Mouse (Mus musculus) liver, embryonic 14.5 days (tissue): ENCODE results near the gene Prickle1. TPM values are rescaled to one million over a fixed set of nuclear protein-coding genes. Genes with fewer than 3 reads are reported as not detected.

Experiments used
- ATAC-seq: fragments of 200-750 bp; cut with Nextera tagmentation; 2 replicates; pipeline ENCODE4 v1.8.0; 2017; ENCODE audit warnings: moderate number of reproducible peaks, mild to moderate bottlenecking, moderate library complexity; ENCODE audit not compliant: insufficient read depth
- DNase-seq, 3 experiments: peaks; one replicate each; pipeline ENCODE4 v3.0.0-alpha.2; 2012 to 2013; ENCODE audit warnings: low read depth in 3 of 3, low spot score in 3 of 3
- H3K27ac ChIP-seq: fragments of 300-500 bp; sonication (generic); 2 replicates; pipeline ENCODE4 v1.5.1; 2014; ENCODE audit warnings: moderate library complexity, mild to moderate bottlenecking, control low read depth, inconsistent platforms
- H3K27me3 ChIP-seq: fragments of 300-500 bp; sonication (generic); 2 replicates; pipeline ENCODE4 v1.6.1; 2014; ENCODE audit warnings: mild to moderate bottlenecking, low read length, moderate library complexity; ENCODE audit not compliant: control insufficient read depth, insufficient read depth
- H3K36me3 ChIP-seq: fragments of 300-500 bp; sonication (generic); replicated peaks from 2 replicates; pipeline ENCODE4 v1.6.1; 2014; ENCODE audit warnings: low read depth; ENCODE audit not compliant: control insufficient read depth, insufficient read depth
- H3K4me1 ChIP-seq, 2 experiments: fragments of 200-500 bp in 1 of 2; fragments of 300-500 bp in 1 of 2; sonication (generic) in 1 of 2; replicated peaks; 2 replicates each; pipeline ENCODE4 v1.6.1; 2012 to 2014; ENCODE audit warnings: antibody characterized with exemption in 1 of 2, inconsistent platforms in 1 of 2, low read length in 1 of 2; ENCODE audit not compliant: control insufficient read depth in 2 of 2, insufficient read depth in 2 of 2
- H3K4me2 ChIP-seq: fragments of 300-500 bp; sonication (generic); 2 replicates; pipeline ENCODE4 v1.6.1; 2014; ENCODE audit warnings: low read depth, mild to moderate bottlenecking, control low read depth, moderate library complexity
- H3K4me3 ChIP-seq, 2 experiments: fragments of 200-500 bp in 1 of 2; fragments of 300-500 bp in 1 of 2; sonication (generic) in 1 of 2; 2 replicates each; pipeline ENCODE4 v1.5.1; 2012 to 2014; ENCODE audit warnings: low read depth in 2 of 2, low read length in 2 of 2, mild to moderate bottlenecking in 2 of 2, control low read depth in 1 of 2, inconsistent platforms in 1 of 2, moderate library complexity in 1 of 2; ENCODE audit not compliant: insufficient read depth in 1 of 2
- H3K9ac ChIP-seq: fragments of 300-500 bp; sonication (generic); replicated peaks from 2 replicates; pipeline ENCODE4 v1.6.1; 2014; ENCODE audit warnings: mild to moderate bottlenecking, control low read depth, moderate library complexity
- H3K9me3 ChIP-seq: fragments of 300-500 bp; sonication (generic); 2 replicates; pipeline ENCODE4 v1.6.1; 2016; ENCODE audit warnings: low read length, mixed read lengths; ENCODE audit not compliant: control insufficient read depth
- CTCF ChIP-seq: IDR thresholded peaks from 2 replicates; pipeline ENCODE4 v1.5.1; 2016; ENCODE audit warnings: antibody characterized with exemption, low read depth, control low read depth
- EP300 ChIP-seq: IDR thresholded peaks from 2 replicates; pipeline ENCODE4 v1.6.1; 2016; ENCODE audit warnings: antibody characterized with exemption, low read depth
- WGBS: fragments of 180-500 bp; shearing (Covaris S2); extraction: QIAGEN DNeasy Blood & Tissue Kit; methylation state at CpG from one replicate; pipeline ENCODE4 v1.1.7; 2014; ENCODE audit not compliant: insufficient replicate concordance; 5-methylcytosine and 5-hydroxymethylcytosine counted together
- polyA plus RNA-seq, 2 experiments: library from polyadenylated mRNA; depleted of rRNA in 1 of 2; stranded (reverse) in 1 of 2; unstranded in 1 of 2; fragments of >200 nt; fragmentation: Nextera tagmentation in 1 of 2; extraction: Ambion mirVana in 1 of 2; gene quantifications; 2 replicates each; pipeline versions ENCODE4 v1.2.1 to v1.2.3; 2012 to 2014

The Prickle1 gene
- polyA plus RNA-seq, 2 experiments = 1.5 to 3.2 TPM

GRCm38 (mm10) chr15:93568911-93569310 lies 26.8 kb downstream of the Prickle1 start:
- no peaks in the 10 kb centered on the region for H3K4me1 ChIP-seq
- H3K4me3 ChIP-seq = no peak overlapping the region
- no peak overlapping the region for H3K9ac ChIP-seq
- H3K36me3 ChIP-seq = no peaks in the 10 kb centered on the region
- no peaks in the 10 kb centered on the region for H3K27me3 ChIP-seq
- ATAC-seq (no peak), DNase-seq (no peak)
- no peak overlapping the region for H3K4me2 ChIP-seq
- no peak for TF ChIP-seq EP300
- TF ChIP-seq CTCF = no peak
- WGBS = 56% methylated on average over 3 of the region's 3 CpGs
- no peaks in the 10 kb centered on the region for H3K9me3 ChIP-seq
- no peak overlapping the region for H3K27ac ChIP-seq

GRCm38 (mm10) chr15:93567546-93568307 lies 28.0 kb downstream of the Prickle1 start:
- H3K27ac ChIP-seq = no peak overlapping the region
- H3K4me2 ChIP-seq = no peak overlapping the region
- H3K27me3 ChIP-seq = no peaks in the 10 kb centered on the region
- ATAC-seq (no peak), DNase-seq (no peak)
- H3K9ac ChIP-seq = no peak overlapping the region
- no peak for TF ChIP-seq EP300
- TF ChIP-seq CTCF = no peak
- no peaks in the 10 kb centered on the region for H3K36me3 ChIP-seq
- H3K4me1 ChIP-seq = no peaks in the 10 kb centered on the region
- no peaks in the 10 kb centered on the region for H3K9me3 ChIP-seq
- H3K4me3 ChIP-seq = no peak overlapping the region
- 76% methylated on average over 14 of the region's 14 CpGs for WGBS

DNA sequence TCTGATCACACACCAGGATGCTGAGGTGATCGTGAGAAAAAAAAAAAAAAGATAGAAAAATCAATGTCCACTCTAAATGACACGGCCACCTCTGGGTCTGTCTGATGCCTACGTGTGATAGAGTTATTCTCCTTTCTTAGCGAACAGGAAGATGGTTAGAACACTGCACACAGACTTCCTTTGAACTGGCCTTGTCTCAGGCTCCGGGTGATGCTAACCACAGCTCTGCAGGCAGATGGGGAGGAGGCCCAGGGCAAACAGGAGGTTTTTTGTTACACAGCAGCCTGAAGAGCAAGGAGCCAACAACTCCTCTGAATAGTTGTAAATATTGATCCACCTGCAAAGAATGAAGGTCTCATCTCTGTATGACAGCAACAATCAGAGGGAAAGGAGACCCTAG lies 32.2 kb downstream of the Prickle1 start:
- Histone ChIP-seq H3K27me3 (no peaks in the 10 kb centered on the region), H3K9ac (no peak overlapping the region), H3K4me2 (no peak overlapping the region), H3K4me3 (no peak overlapping the region), H3K27ac (no peak overlapping the region), H3K36me3 (no peaks in the 10 kb centered on the region), H3K9me3 (no peaks in the 10 kb centered on the region), H3K4me1 (no peaks in the 10 kb centered on the region)
- ATAC-seq (no peak), DNase-seq (no peak)
- 25% methylated on average over 5 of the region's 5 CpGs for WGBS
- TF ChIP-seq EP300 = no peak
- no peak for TF ChIP-seq CTCF

GRCm38 (mm10) chr15:93561540-93561939 lies 34.2 kb downstream of the Prickle1 start:
- Histone ChIP-seq H3K4me1 (no peaks in the 10 kb centered on the region), H3K36me3 (no peaks in the 10 kb centered on the region), H3K9ac (no peak overlapping the region), H3K9me3 (no peaks in the 10 kb centered on the region), H3K4me2 (no peak overlapping the region), H3K27me3 (no peaks in the 10 kb centered on the region), H3K4me3 (no peak overlapping the region), H3K27ac (no peak overlapping the region)
- DNase-seq (no peak), ATAC-seq (no peak)
- TF ChIP-seq EP300 (no peak), CTCF (no peak)
- WGBS = 69% methylated on average over 6 of the region's 6 CpGs

GRCm38 (mm10) chr15:93558421-93558820 lies 37.3 kb downstream of the Prickle1 start:
- TF ChIP-seq CTCF = no peak
- TF ChIP-seq EP300 = no peak
- 80% methylated on average over 12 of the region's 12 CpGs for WGBS

More at GRCm38 (mm10) chr15:93558421-93558820, 37.3 kb downstream of the Prickle1 start:
- no peaks in the 10 kb centered on the region for H3K36me3 ChIP-seq
- no peak overlapping the region for H3K4me2 ChIP-seq
- H3K27ac ChIP-seq = no peak overlapping the region
- no peak overlapping the region for H3K9ac ChIP-seq
- peaks cover 0 to 4% of the 10 kb centered on the region in 2 experiments; a peak in 1 of 4 replicates for H3K4me1 ChIP-seq
- no peak for ATAC-seq
- no peaks in the 10 kb centered on the region for H3K27me3 ChIP-seq
- H3K9me3 ChIP-seq = no peaks in the 10 kb centered on the region
- DNase-seq = no peak
- no peak overlapping the region for H3K4me3 ChIP-seq
